Mouse (Mus musculus): ENCODE data around the gene Btbd17.
A peak's percentile ranks its signal among the peaks of the same experiment; 100 is the strongest.

The Btbd17 gene

DNA sequence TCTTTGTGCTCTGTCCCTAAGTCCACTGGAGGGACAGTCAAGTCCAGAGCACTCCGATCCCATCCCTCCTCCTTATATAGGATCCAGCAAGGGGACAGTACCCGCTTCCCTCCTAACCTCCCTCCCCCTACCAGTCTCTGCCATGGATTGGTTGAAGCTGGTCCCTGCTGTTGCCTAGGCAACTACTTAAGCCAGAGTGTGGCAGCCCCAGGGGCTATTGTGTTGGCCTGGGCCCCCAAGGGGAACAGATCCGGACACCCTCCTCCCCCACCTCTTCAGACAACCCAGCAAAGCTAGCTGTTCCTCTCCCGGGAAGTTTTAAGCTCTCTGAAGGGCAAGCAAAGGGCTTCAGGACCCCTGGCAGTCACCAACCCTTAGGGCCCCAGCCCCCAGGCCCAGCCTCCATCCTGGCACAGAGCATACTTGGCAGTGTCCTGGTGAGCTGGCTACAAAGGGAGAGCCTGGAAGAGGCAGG is at the start of gene Btbd17:
Gene Btbd17 (minus strand): TSS at position 98 of the 475 bp plus-strand sequence.
- no peak for DNase-seq (ENCODE audit: low spot score)

DNA sequence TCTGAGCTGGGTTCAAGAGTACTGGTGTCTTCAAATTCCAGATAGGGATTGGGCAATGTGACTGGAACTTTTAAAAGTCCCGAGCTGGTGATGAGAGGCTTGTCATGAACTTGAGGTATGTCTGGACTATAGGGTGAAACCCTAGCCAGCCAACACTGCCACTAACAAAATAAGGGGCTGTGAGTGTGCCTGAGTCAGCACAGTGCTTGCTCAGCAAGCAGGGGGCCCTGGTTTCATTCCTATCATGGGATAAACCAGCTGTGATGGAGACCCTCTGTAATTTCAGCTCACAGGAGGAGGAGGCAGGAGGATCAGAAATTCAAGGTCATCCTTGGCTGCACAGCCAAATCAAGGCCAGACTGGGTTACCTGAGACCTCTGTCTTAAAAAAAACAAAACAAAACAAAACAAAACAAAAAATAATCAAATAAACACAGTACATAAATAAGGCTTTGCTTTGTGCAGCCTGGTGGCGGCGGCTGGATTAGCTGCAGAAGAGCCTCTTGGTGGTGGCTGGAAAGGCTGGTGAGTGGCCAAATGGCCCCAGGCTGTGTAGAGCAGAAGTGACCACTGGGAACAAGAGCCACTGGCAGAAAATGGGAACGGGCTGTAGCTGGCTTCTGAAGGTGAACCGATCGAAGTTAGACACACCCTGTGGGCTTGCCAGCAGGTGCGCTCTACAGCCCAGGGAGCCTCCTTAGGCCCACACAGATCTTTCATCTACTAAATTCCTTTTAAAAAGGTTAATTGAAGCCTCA is 48.9 kb upstream of the Btbd17 start:
- no peak for DNase-seq (ENCODE audit: low spot score)

DNA sequence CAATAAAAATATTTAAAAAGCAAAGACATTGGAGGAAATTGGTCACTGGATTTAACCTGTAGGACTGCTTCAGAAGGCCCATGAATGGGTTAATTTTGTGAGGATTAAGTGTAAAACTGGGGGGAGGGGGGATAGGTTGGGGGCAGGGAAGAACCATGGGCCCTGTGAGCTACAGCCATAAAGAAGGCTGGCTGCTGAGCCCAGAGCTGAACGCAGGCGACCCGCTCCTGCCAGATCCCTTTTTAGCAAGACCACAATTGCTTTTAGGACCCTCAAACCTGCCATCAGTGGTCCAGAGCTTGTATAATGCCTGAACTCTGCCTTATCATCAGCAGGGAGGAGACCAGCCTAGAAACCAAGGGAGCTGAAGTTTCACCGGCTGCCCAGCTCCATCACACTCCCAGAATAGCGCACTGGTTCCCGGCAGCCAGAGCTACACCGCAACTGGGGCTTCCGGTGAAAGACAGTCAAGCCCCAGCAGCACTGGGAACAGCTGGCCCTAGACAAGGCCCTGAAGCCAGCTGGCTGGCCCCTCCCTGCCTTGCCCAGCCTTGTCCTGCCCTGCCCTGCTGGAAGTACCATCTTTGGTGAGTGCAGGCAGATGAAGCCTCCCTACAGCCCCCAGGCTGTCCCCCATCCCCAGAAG is 48.2 kb upstream of the Btbd17 start:
- no peak for DNase-seq (ENCODE audit: low spot score)

DNA sequence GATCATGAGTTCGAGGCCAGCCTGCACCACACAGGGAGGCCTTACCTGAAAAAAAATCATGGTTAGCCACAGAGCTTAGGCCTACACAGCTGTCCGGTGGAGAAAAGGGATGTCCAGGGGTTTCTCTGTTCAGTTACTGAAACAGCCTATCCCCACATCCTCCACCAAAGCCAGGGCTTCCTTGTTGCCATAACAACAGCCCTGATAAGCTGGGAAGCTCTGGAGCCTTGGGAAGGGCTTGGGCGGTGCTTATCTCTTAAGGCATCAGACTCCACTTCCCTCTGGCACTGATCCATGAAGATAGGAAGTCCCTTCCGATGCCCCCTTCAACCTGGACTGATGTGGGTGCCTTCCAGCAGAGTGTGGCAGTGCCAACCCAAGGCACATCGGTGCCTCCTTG is 37.4 kb upstream of the Btbd17 start:
- no peak for DNase-seq (ENCODE audit: low spot score)

DNA sequence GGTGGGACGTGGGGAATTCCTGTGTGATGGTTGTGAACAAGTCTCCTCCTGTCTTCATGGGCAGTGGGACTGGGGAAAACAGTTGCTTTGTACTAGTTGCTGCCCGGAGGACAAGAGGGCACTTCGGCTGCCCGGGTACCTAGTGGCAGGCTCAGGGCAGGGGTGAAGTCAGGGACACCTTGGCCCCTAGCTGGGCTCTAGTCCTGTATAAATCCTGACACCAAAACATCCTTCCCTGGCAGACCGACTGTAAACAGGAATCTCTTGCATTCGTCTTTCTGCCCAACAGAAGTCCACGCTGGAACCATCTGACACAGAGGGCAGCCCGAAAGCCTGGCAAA is 34.7 kb upstream of the Btbd17 start:
- no peak for DNase-seq (ENCODE audit: low spot score)

DNA sequence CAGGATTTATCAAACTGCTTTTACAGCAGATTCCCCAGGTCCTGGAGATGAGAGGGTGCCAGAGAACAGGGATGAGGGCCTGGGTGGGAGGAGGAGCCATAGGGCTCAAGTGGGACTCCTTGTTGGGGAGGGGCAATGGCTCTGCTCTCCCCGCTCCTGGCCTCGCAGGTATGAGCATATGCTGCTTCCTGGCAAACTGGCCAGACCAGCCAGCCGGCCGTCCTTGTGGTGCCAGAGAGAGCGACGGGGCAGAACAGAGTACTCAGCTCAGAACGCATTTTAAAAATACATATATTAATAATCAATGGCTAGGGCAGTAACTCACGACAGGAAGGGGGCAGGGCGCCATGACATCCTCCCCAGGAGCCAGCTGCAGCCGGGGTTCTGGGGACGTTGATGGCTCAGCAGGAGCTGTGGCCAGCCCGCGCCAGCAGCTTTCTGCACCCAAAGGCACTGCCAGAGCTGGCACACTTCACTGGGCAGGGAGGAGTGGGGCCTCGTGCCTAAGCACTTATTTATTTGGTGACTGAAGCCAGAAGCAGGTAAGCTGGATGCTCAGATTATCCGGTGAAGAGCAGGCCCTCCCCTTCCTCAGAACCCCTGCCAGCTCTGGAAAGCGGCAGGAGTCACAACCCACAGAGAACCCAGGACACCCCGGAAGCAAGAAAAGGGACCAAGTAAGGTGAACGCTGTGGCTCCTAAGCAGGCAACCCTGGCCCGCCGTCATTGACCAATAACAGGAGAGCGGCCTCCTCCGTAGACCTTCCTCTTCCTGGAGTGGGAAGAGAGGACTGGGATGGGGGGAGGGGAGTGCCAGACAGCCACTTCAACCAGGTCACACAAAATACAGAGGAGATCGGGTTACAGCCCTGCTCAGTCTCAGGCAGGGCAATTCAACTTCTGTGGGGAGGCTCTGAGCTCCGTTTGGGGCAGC is 34.0 kb upstream of the Btbd17 start:
- DNase-seq (ENCODE audit: low spot score) = peak; percentile 58

DNA sequence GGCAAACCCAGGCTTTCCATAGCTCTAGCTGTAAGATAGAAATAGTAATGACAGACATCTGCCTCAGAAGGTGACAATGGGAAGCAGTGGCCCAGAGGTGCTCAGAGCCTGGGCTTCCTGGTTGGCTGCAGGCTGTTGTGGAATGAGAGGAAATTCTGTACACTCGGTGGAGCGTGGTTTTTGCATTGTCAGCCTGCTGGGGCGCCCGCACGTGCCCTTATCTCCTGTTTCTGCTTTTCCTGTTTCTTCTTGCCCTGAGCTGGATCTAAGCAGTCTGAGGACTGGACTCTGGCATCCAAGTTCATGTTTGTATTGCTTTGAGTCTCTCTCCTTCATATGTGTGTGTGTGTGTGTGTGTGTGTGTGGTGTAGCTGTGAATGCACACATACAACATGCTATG is 30.9 kb upstream of the Btbd17 start:
- no peak for DNase-seq (ENCODE audit: low spot score)

DNA sequence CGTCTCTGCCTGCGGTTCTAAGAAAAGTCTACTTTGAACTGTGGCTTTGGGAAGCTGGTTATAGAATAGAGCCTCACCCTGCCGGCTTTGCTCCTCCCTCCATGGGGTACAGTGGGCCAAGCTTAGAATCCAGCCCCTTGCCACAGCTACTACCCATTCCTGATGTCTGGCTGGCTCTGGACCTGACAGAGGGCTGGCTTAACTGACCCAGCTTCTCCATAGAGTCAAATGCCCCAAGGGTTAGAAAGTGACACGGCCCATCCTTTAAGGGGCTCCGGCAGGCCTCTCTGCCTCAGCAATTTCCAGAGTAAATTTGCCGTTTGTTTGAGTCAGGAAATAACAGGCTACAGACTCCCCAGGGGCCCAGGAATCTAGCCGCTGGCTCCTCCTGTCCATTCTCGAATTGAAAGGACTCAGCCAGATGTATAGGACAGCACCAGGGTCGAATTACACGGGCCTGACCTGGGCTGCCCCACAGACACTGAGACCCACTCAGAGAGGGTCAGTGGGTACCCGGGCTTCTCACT is 27.5 kb upstream of the Btbd17 start:
- DNase-seq (ENCODE audit: low spot score) = no peak

DNA sequence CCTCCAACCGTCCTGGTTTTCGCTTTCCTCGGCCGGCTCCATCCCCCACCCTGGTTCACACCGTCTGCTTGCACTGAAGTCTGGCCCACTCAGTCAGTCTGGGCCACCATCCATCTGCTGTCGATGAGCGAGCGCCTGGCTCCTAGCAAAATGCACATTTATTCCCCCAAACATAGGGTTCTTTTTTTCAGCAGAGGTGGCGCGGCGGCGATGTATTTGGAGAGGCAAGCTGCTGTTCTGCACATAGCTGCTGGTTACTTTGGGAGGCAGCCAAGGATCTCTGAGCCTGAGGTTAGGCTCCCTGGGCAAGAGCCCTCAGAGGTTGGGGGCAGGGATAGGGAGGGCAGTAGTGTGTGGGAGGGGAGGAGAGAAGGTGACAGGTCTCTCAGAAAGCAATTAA is 27.0 kb upstream of the Btbd17 start:
- no peak for DNase-seq (ENCODE audit: low spot score)

DNA sequence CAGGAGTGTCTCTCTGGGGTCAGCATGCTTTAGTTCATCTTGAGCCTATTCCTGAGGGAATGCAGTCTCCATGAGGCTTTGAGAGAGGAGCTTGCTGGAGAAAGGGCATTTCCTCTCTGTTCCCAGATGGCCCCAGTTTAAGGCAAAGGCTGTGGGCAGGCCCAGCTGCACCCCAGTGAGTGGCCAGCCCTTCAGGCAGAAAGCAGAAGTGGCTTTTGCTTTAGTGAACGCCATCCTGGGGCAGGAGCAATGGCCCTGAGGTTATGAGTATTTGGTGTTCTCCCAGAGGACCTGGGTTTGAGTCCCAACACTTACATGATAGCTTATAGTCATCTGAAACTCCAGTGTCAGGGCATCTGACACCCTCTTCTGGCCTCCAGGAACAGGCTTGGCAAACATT is 25.6 kb upstream of the Btbd17 start:
- no peak for DNase-seq (ENCODE audit: low spot score)

DNA sequence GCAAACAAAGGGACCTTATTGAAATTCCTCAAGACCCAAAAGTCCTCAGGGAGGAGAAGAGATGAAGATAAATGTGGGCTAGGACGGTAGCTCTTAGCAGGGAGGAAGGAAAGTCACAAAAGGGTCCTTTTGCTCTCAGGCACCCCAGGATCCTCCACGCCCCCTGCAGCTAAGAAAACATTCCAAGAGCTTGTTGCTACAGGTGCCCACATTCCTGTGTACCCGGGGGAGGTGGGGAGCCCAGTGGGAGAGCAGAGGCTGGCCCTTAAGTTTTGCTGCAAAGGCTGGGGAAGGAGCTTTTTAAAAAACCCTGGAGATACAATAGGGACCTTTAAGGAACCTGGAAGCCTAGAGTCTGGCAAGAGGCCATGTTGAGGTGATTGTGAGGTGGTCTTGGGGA is 24.7 kb upstream of the Btbd17 start:
- no peak for DNase-seq (ENCODE audit: low spot score)

DNA sequence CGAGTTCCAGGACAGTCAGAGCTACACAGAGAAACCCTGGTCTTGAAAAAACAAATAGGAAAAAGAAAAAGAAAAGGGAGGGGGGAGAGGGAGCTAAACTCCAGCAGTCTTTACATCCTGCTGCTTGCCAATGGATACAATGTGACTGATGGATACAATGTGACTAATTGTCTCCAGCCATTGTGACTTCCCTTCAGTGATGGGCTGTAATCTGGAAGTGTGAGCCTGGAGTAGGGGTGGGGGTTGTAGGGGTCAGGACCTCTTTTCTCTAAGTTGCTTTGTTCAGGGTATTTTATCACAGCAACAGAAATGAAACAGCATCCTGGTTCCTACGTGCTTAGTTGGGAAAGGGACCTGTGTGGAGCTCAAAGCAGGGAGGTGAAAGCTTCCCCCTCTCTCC is 23.4 kb upstream of the Btbd17 start:
- no peak for DNase-seq (ENCODE audit: low spot score)

DNA sequence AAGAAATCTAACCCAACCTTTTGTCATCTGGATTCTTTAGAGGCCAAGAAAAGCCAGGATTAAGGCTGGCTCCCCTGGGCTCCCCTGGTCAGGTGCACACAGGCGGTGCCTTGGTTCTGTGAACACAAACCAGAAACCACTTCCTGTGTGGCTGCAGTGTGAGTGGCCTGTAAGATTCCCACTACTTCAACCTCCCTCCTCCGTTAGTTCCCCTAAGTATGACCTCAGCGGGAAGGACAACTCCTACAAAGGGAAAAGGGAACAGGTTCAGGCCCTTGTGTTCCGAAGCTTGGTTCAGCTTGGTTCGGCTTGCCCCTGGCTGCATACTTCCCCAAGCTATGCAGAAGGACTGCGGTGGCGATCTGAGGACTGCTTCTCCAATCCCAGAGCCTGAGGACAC is 22.4 kb upstream of the Btbd17 start:
- no peak for DNase-seq (ENCODE audit: low spot score)

DNA sequence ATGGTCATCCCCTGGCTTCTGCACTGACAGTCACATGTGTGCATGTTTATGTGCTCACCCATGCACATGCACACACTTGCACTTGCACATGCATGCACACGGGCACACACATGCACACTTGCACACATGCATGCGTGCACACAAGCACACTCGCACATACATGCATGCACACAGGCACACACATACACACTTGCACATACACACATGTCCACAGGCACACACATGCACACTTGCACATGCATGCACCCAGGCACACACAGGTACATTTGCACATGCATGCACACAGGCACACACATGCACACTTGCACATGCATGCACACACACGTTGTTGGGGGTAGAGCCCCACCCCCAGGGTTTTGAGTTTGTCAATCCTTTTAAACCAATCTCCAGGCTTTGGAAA is 21.2 kb upstream of the Btbd17 start:
- DNase-seq (ENCODE audit: low spot score) = no peak

DNA sequence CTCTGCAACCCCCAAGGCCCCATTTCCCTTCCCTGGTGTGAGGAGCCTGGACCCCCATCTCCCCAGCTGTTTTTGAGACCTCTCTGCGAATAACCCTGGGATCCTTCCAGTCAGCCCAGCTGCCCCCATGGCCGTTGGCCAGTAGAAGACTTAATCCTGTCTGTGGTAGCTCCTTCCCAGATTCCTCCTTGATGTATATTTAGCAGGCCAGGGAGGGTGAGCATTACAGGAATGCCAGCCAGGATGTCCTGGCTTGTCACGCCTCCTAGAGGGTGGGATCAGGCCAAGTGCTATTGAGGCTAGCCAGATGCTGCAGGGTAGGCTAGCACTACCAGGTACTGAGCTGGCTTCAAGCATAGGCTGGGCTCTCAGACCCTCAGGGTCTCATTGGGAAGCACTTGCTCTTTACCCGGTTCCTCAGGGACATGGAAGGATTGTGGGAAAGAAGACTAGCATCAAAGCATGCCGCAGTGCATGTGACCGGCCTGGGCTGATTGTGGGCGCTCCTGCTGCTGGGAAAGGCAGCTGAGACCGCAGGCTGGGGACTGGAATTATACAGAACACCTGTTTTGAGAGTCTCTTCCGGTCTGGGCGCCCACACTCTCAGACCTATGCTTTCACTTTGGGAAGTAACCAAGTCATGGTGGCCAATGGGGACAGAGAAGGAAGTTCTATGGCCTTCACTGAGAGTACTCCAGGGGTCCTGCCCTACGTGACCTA is 19.3 kb upstream of the Btbd17 start:
- no peak for DNase-seq (ENCODE audit: low spot score)

DNA sequence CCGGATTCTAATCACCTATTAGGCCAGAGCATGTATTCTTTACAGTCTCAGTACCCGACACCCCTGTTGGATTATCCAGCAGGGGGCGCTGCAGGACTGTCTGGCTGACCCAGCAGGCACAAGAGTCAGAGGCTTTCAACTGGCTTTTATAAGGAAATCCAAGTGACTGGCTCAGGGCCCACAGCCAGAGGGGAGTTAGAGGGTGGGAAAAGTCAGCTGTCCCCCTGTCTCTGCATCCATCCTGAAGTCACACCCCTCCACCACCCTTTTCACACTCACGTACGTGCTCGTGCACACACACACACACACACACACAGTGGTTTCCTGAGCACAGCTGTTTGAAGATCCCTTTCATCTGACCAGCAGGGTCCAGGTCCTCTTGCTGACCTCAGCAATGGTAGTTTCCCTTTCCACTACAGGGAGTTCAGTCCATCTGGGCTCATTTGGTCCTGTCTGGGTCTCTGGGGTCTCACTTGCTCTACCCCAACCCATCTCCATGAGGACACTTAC is 17.0 kb upstream of the Btbd17 start:
- peak; percentile 75 for DNase-seq (ENCODE audit: low spot score)

DNA sequence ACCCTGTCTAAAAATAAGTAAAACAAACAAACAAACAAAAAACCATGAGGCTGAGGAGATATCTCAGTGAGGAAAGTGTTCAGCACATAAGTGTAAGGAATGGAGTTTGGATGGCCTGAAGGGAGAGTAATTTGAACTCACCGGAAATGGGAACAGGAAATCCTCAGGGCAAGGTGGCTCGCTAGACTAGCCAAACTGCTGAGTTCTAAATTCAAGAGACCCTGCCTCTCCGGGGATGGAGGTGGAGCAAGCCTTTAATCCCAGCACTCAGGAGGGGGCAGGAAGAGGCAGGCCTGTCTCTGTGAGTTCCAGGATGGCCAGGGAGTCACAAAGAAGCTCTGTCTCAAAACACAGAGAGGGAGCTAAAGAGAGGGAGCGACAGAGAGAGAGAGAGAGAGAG is 14.6 kb upstream of the Btbd17 start:
- DNase-seq (ENCODE audit: low spot score) = no peak

DNA sequence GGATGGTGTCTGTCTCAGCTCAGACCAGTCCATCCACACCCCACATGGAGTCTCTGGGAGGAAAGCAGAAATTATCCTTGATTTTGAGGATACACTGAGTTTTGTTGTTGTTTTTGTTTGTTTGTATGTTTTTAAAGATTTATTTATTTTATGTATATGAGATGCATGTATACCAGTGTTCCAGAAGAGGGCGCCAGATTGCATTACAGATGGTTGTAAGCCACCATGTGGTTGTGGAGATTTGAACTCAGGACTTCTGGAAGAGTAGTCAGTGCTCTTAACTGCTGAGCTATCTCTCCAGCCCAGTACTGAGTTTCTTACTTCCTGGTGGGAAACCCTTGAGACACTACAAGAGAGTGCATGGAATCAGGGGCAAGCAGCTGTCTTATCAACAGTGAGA is 13.6 kb upstream of the Btbd17 start:
- DNase-seq (ENCODE audit: low spot score) = no peak

DNA sequence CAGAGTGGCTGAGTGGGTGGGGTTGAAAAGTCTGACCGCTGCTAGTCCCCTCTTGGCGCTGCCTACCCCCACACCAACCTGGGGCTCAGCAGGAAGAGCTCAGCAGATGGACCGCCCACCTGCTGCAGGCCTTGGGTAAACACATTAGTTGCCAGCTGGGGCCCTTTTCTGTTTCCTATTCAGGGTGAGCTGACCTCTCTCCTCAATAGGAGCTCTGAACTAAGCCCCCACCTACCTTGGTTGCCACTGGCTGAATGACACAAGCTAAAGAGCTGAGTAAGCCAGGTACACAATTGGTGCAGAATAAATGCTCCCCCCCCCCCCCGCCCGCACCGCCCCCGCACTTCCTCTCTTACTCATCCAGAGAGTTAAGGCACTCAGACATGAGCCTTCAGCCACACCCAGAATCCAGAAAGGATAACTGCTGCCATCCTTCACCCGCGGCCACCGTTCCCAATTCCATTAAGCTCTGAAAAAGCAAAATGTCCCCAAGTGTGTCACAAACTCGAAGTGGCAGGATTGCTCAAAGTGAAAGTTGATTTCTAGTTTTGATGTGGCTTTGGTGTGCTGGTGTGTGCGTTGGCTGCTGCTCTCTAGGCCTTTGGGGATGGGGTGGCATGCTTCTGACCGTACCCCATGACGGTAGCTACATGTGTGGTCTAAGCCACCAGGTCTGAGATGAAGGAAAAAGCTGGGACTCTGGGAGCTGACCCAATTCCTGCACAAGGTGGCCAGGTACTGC is 12.1 kb upstream of the Btbd17 start:
- DNase-seq (ENCODE audit: low spot score) = no peak

DNA sequence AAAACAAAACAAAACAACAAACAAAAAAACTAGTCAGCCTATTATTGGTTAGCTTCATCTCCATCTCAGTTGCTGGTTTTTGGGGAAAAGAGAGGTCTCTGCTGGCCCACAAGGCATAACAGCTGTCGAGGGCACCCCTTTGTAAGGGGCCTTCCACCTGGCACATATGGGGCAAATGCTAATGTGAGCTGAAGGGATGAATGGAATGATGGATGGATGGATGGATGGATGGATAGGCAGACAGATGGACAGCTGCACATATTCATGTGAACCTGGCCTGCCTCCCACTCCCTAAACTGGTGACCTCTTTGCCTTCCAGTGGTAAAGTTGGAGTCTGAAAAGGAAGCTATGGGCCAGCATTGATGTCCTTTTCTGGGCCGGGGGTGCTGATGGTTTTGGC is 11.3 kb upstream of the Btbd17 start:
- no peak for DNase-seq (ENCODE audit: low spot score)

DNA sequence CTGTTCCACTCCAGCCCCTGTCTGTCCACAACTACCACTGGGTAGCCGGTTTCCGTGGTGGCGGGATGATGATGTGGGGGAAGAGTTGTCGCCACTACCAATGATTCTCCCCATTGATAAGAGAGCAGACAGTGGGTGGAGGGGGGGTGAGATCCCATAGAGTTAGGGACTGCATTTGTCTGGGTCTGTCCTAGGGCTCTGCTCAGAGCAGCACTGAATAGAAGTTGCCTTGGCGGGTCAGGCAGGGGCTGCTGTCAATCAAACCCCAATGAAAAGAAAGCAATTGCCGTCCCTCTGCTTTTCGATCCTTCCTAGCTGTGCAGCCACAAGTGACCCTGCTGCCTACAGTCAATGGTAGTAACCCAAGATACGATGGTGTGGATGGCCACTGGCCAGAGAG is 8.2 kb upstream of the Btbd17 start:
- DNase-seq (ENCODE audit: low spot score) = no peak

Data from ovary, adult 18-20 months (tissue).